Mouse (Mus musculus): ENCODE results near the gene Sapcd2.

Sapcd2 gene

GRCm38 (mm10) chr2:25422587-25423410, 50.7 kb downstream of the Sapcd2 start, which contains the start of gene Fut7:
Gene Fut7, plus strand, starts transcription at chr2:25423267.
- no peak for DNase-seq (ENCODE audit: low spot score)

- no peak for DNase-seq (ENCODE audit: low spot score)
Observed at GRCm38 (mm10) chr2:25423626-25424025, 51.5 kb downstream of the Sapcd2 start.

- DNase-seq (ENCODE audit: low spot score), result no peak
Observed at GRCm38 (mm10) chr2:25425481-25425880, 53.4 kb downstream of the Sapcd2 start.

- DNase-seq (ENCODE audit: low spot score), result peak; percentile 83
Observed at GRCm38 (mm10) chr2:25426721-25427191, 54.6 kb downstream of the Sapcd2 start.

GRCm38 (mm10) chr2:25427256-25427655, 55.1 kb downstream of the Sapcd2 start:
- no peak for DNase-seq (ENCODE audit: low spot score)
